Mouse (Mus musculus) intestine, embryonic 16.5 days (tissue): Measurements from ENCODE around the gene Slc6a11. TPM values are rescaled to one million over a fixed set of nuclear protein-coding genes. Genes with fewer than 3 reads are reported as not detected.

Source experiments
- ATAC-seq: fragments of 200-750 bp; cut with Nextera tagmentation; 2 replicates; pipeline ENCODE4 v1.8.0; 2017; ENCODE audit warnings: moderate TSS enrichment, moderate library complexity
- H3K27ac ChIP-seq: fragments of 300-500 bp; sonication (generic); 2 replicates; pipeline ENCODE4 v1.5.1; 2014; ENCODE audit warnings: mild to moderate bottlenecking, low read length
- H3K27me3 ChIP-seq: fragments of 300-500 bp; sonication (generic); replicated peaks from 2 replicates; pipeline ENCODE4 v1.6.1; 2014; ENCODE audit warnings: low read length, control low read depth, mixed read lengths; ENCODE audit not compliant: control insufficient read depth, insufficient read depth
- H3K36me3 ChIP-seq: fragments of 300-500 bp; sonication (generic); 2 replicates; pipeline ENCODE4 v1.6.1; 2014; ENCODE audit warnings: low read length, control low read depth; ENCODE audit not compliant: control insufficient read depth, insufficient read depth
- H3K4me1 ChIP-seq: fragments of 300-500 bp; sonication (generic); 2 replicates; pipeline ENCODE4 v1.6.1; 2014; ENCODE audit warnings: low read length, control low read depth, mixed read lengths; ENCODE audit not compliant: control insufficient read depth, insufficient read depth
- H3K4me2 ChIP-seq: fragments of 300-500 bp; sonication (generic); 2 replicates; pipeline ENCODE4 v1.6.1; 2014; ENCODE audit warnings: low read depth, low read length, control low read depth
- H3K4me3 ChIP-seq: fragments of 300-500 bp; sonication (generic); 2 replicates; pipeline ENCODE4 v1.5.1; 2014; ENCODE audit warnings: mild to moderate bottlenecking, low read length
- H3K9ac ChIP-seq: fragments of 300-500 bp; sonication (generic); 2 replicates; pipeline ENCODE4 v1.6.1; 2014; ENCODE audit warnings: low read depth, low read length
- H3K9me3 ChIP-seq: fragments of 300-500 bp; sonication (generic); 2 replicates; pipeline ENCODE4 v1.6.1; 2016; ENCODE audit warnings: low read length, control low read depth; ENCODE audit not compliant: control insufficient read depth
- WGBS: fragments of 180-500 bp; shearing (Covaris S2); extraction: QIAGEN DNeasy Blood & Tissue Kit; methylation state at CpG from one replicate; pipeline ENCODE4 v1.1.7; 2014; 5-methylcytosine and 5-hydroxymethylcytosine counted together
- polyA plus RNA-seq: library from polyadenylated mRNA; unstranded; fragments of >200 nt; fragmentation: Nextera tagmentation; extraction: Ambion mirVana; gene quantifications from 2 replicates; pipeline ENCODE4 v1.2.1, GENCODE M21; 2015

Slc6a11 gene
- polyA plus RNA-seq, result 0.09 and 0.12 TPM in 2 replicates

GRCm38 (mm10) chr6:114131122-114131872, at the start of gene Slc6a11:
TSS of gene Slc6a11 (plus strand) at chr6:114131241.
- WGBS, result 4% methylated on average over 73 of the region's 76 CpGs
- no peaks in the 10 kb centered on the region for H3K9me3 ChIP-seq
- no peaks in the 10 kb centered on the region for H3K36me3 ChIP-seq
- peak within 1 kb of the TSS; percentile 48 for H3K4me3 ChIP-seq
- H3K4me1 ChIP-seq, result peaks cover 5% of the 10 kb centered on the region; the same call in 1 of the 2 replicates
- no peak for ATAC-seq
- peak within 1 kb of the TSS; percentile 40 for H3K9ac ChIP-seq
- H3K27me3 ChIP-seq, result peaks cover 29% of the 10 kb centered on the region
- H3K4me2 ChIP-seq, result peak within 1 kb of the TSS; percentile 77
- no peak within 1 kb of the TSS for H3K27ac ChIP-seq

- Histone ChIP-seq H3K9ac (no peak overlapping the region), H3K27ac (no peak overlapping the region), H3K4me1 (no peaks in the 10 kb centered on the region), H3K4me2 (no peak overlapping the region), H3K4me3 (no peak overlapping the region), H3K9me3 (no peaks in the 10 kb centered on the region), H3K27me3 (0 out of 2 replicates have a peak, but pooled peaks cover 2% of the 10 kb centered on the region), H3K36me3 (no peaks in the 10 kb centered on the region)
- WGBS, result 19% methylated on average over 7 of the region's 7 CpGs
- no peak for ATAC-seq
These were observed 43.9 kb upstream of the Slc6a11 start for GRCm38 (mm10) chr6:114087106-114087505.

GRCm38 (mm10) chr6:114089626-114090025, 41.4 kb upstream of the Slc6a11 start:
- Histone ChIP-seq H3K4me1 (no peaks in the 10 kb centered on the region), H3K27ac (no peak overlapping the region), H3K27me3 (0 out of 2 replicates have a peak, but pooled peaks cover 2% of the 10 kb centered on the region), H3K9me3 (no peaks in the 10 kb centered on the region), H3K4me3 (no peak overlapping the region), H3K4me2 (no peak overlapping the region), H3K36me3 (no peaks in the 10 kb centered on the region), H3K9ac (no peak overlapping the region)
- no peak for ATAC-seq
- 19% methylated on average over 5 of the region's 5 CpGs for WGBS

GRCm38 (mm10) chr6:114092216-114092615, 38.8 kb upstream of the Slc6a11 start:
- no peak overlapping the region for H3K27ac ChIP-seq
- H3K4me3 ChIP-seq, result no peak overlapping the region
- 44% methylated on average over 8 of the region's 9 CpGs for WGBS
- H3K9ac ChIP-seq, result no peak overlapping the region
- no peaks in the 10 kb centered on the region for H3K4me1 ChIP-seq
- no peaks in the 10 kb centered on the region for H3K36me3 ChIP-seq
- H3K9me3 ChIP-seq, result no peaks in the 10 kb centered on the region
- ATAC-seq, result no peak
- H3K4me2 ChIP-seq, result no peak overlapping the region
- 0 out of 2 replicates have a peak, but pooled peaks cover 2% of the 10 kb centered on the region for H3K27me3 ChIP-seq

- Histone ChIP-seq H3K4me2 (no peak overlapping the region), H3K27ac (no peak overlapping the region), H3K9ac (no peak overlapping the region), H3K36me3 (no peaks in the 10 kb centered on the region), H3K4me1 (no peaks in the 10 kb centered on the region), H3K4me3 (no peak overlapping the region), H3K27me3 (0 out of 2 replicates have a peak, but pooled peaks cover 2% of the 10 kb centered on the region), H3K9me3 (no peaks in the 10 kb centered on the region)
- 68% methylated on average over 16 of the region's 16 CpGs for WGBS
- ATAC-seq, result no peak
These were observed 36.8 kb upstream of the Slc6a11 start for GRCm38 (mm10) chr6:114094251-114094650.

- no peaks in the 10 kb centered on the region for H3K9me3 ChIP-seq
- no peak overlapping the region for H3K9ac ChIP-seq
- H3K27ac ChIP-seq, result no peak overlapping the region
- WGBS, result 78% methylated on average over 6 of the region's 6 CpGs
- H3K4me2 ChIP-seq, result no peak overlapping the region
- ATAC-seq, result no peak
- no peaks in the 10 kb centered on the region for H3K27me3 ChIP-seq
- no peaks in the 10 kb centered on the region for H3K4me1 ChIP-seq
- H3K4me3 ChIP-seq, result no peak overlapping the region
- no peaks in the 10 kb centered on the region for H3K36me3 ChIP-seq
These were observed 34.5 kb upstream of the Slc6a11 start for GRCm38 (mm10) chr6:114096574-114096973.

- Histone ChIP-seq H3K27ac (no peak overlapping the region), H3K4me3 (no peak overlapping the region), H3K4me2 (no peak overlapping the region), H3K36me3 (no peaks in the 10 kb centered on the region), H3K9me3 (no peaks in the 10 kb centered on the region), H3K27me3 (0 out of 2 replicates have a peak, but pooled peaks cover 3% of the 10 kb centered on the region), H3K4me1 (no peaks in the 10 kb centered on the region), H3K9ac (no peak overlapping the region)
- 70% methylated on average over 8 of the region's 8 CpGs for WGBS
- ATAC-seq, result no peak
These were observed 29.1 kb upstream of the Slc6a11 start for GRCm38 (mm10) chr6:114101923-114102322.

GRCm38 (mm10) chr6:114119507-114119906, 11.5 kb upstream of the Slc6a11 start:
- Histone ChIP-seq H3K36me3 (no peaks in the 10 kb centered on the region), H3K27me3 (no peaks in the 10 kb centered on the region), H3K4me2 (no peak overlapping the region), H3K4me3 (no peak overlapping the region), H3K9me3 (no peaks in the 10 kb centered on the region), H3K4me1 (no peaks in the 10 kb centered on the region), H3K27ac (no peak overlapping the region), H3K9ac (no peak overlapping the region)
- ATAC-seq, result no peak
- WGBS, result 76% methylated on average over 5 of the region's 5 CpGs

- WGBS, result 50% methylated on average over 5 of the region's 5 CpGs
- Histone ChIP-seq H3K27me3 (peaks cover 11% of the 10 kb centered on the region), H3K9ac (no peak overlapping the region), H3K4me3 (no peak overlapping the region), H3K27ac (no peak overlapping the region), H3K4me2 (no peak overlapping the region), H3K9me3 (no peaks in the 10 kb centered on the region), H3K4me1 (no peaks in the 10 kb centered on the region), H3K36me3 (no peaks in the 10 kb centered on the region)
- no peak for ATAC-seq
These were observed 5.5 kb upstream of the Slc6a11 start for GRCm38 (mm10) chr6:114125530-114125929.
